Mouse (Mus musculus) C2C12 (cell line): ENCODE measurements around the gene Igf2r. TPM values are rescaled to one million over a fixed set of nuclear protein-coding genes. Genes with fewer than 3 reads are reported as not detected.

ENCODE experiments used
- H3K27me3 ChIP-seq: one replicate; pipeline ENCODE4 v1.6.1; 2011; ENCODE audit not compliant: control insufficient read depth, insufficient read depth, insufficient read length
- H3K36me3 ChIP-seq: one replicate; pipeline ENCODE4 v1.6.1; 2011; ENCODE audit not compliant: control insufficient read depth, insufficient read depth
- H3K4me3 ChIP-seq: one replicate; pipeline ENCODE4 v1.5.1; 2011; ENCODE audit warnings: mild to moderate bottlenecking, control low read depth; ENCODE audit not compliant: poor library complexity, insufficient read depth, severe bottlenecking
- H3K79me2 ChIP-seq: one replicate; pipeline ENCODE4 v1.6.1; 2011; ENCODE audit not compliant: control insufficient read depth, insufficient read depth
- H3K79me3 ChIP-seq: one replicate; pipeline ENCODE4 v1.6.1; 2011; ENCODE audit warnings: low read depth, control low read depth
- H3ac ChIP-seq: one replicate; pipeline ENCODE3; 2011; ENCODE audit warnings: low read depth; ENCODE audit not compliant: control insufficient read depth, insufficient read length
- CEBPB ChIP-seq: IDR thresholded peaks from one replicate; pipeline ENCODE4 v1.6.1; 2011; ENCODE audit warnings: low read depth, mild to moderate bottlenecking, control low read depth, moderate library complexity
- CTCF ChIP-seq: IDR thresholded peaks from one replicate; pipeline ENCODE4 v1.5.1; 2011; ENCODE audit not compliant: control insufficient read depth, insufficient read depth, insufficient read length
- FOSL1 ChIP-seq: IDR thresholded peaks from one replicate; pipeline ENCODE4 v1.8.0; 2011; ENCODE audit warnings: mild to moderate bottlenecking, low read length; ENCODE audit not compliant: poor library complexity, insufficient read depth, severe bottlenecking
- MAX ChIP-seq: IDR thresholded peaks from one replicate; pipeline ENCODE4 v1.6.1; 2011; ENCODE audit warnings: mild to moderate bottlenecking, control low read depth
- MYOD1 ChIP-seq: IDR thresholded peaks from one replicate; pipeline ENCODE4 v1.6.1; 2011; ENCODE audit warnings: low read depth; ENCODE audit not compliant: control insufficient read depth, insufficient read length
- MYOG ChIP-seq: IDR thresholded peaks from one replicate; pipeline ENCODE4 v1.6.1; 2011; ENCODE audit not compliant: control insufficient read depth, insufficient read length; ENCODE audit errors: extremely low read depth
- USF1 ChIP-seq: IDR thresholded peaks from one replicate; pipeline ENCODE4 v1.6.1; 2011; ENCODE audit warnings: low read depth, mild to moderate bottlenecking, control low read depth, moderate library complexity
- polyA plus RNA-seq: library from polyadenylated mRNA; unstranded; fragments of >200 nt; fragmentation: generic; extraction: Trizol; gene quantifications from one replicate; pipeline ENCODE4 v1.2.1, GENCODE M21; 2012; ENCODE audit warnings: missing spikeins

Igf2r gene
- polyA plus RNA-seq, 1 experiment: 2.3 TPM

DNA sequence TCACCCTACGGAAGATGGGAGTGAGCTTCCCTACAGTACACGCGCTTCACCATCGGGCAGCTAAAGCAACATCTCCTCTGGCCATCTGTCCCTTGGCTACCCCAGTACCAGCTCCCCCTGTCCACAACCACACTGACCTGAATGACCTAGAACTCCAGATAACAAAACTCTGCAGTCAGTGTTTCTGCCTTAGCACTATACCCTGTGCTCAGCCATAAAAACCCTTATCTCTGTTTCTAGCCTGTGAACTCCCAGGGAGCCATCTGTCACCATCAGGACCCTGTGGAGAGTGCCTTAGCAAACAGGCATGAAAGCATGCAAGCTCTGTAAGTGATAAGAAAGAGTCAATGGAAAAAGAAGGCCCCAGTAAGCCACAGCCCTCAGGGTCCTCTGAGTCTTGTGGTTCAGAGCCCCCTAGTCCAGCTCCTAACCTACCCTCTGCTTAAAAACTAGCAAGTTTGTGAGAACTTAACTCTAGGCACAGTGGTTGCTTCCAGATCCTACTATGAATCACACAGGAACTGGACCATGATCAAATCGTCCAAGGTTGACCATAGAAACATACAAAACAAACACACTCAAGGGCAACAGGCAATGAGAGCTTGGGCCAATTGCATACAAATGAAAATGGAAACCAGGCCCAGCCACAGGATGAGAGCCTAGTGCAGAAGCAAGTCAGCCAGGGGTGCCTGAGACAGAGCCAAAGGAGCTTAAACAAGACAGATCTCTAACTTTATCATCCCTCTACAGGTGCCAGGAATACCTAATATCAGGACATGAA is 45.3 kb downstream of the Igf2r start:
- no peak for TF ChIP-seq MYOG
- TF ChIP-seq FOSL1: no peak
- no peak for TF ChIP-seq MYOD1
- TF ChIP-seq USF1: no peak
- TF ChIP-seq CTCF: no peak
- no peak for TF ChIP-seq CEBPB
- no peak for TF ChIP-seq MAX
- H3K36me3 ChIP-seq: no peaks in the 10 kb centered on the region

GRCm38 (mm10) chr17:12722622-12723021 is 46.8 kb downstream of the Igf2r start:
- Histone ChIP-seq H3ac (no peak overlapping the region), H3K79me3 (no peaks in the 10 kb centered on the region), H3K27me3 (no peaks in the 10 kb centered on the region), H3K4me3 (no peak overlapping the region), H3K36me3 (no peaks in the 10 kb centered on the region), H3K79me2 (no peaks in the 10 kb centered on the region)
- no peak for TF ChIP-seq CTCF
- no peak for TF ChIP-seq FOSL1
- TF ChIP-seq MYOD1: no peak
- TF ChIP-seq MYOG: no peak
- TF ChIP-seq CEBPB: no peak
- TF ChIP-seq MAX: no peak
- no peak for TF ChIP-seq USF1

More for the DNA sequence above, 45.3 kb downstream of the Igf2r start:
- Histone ChIP-seq H3K27me3 (no peaks in the 10 kb centered on the region), H3K79me2 (no peaks in the 10 kb centered on the region), H3K79me3 (no peaks in the 10 kb centered on the region), H3ac (no peak overlapping the region), H3K4me3 (no peak overlapping the region)

- H3K4me3 ChIP-seq: no peak overlapping the region
- TF ChIP-seq USF1: no peak
- no peak for TF ChIP-seq MYOD1
- no peak for TF ChIP-seq FOSL1
- no peak for TF ChIP-seq MYOG
- no peak for TF ChIP-seq CTCF
- TF ChIP-seq CEBPB: no peak
- TF ChIP-seq MAX: no peak
- no peaks in the 10 kb centered on the region for H3K79me3 ChIP-seq
- no peaks in the 10 kb centered on the region for H3K36me3 ChIP-seq
- H3ac ChIP-seq: no peak overlapping the region
- H3K27me3 ChIP-seq: no peaks in the 10 kb centered on the region
- H3K79me2 ChIP-seq: no peaks in the 10 kb centered on the region
Observed at GRCm38 (mm10) chr17:12721118-12721886, 48.2 kb downstream of the Igf2r start.

DNA sequence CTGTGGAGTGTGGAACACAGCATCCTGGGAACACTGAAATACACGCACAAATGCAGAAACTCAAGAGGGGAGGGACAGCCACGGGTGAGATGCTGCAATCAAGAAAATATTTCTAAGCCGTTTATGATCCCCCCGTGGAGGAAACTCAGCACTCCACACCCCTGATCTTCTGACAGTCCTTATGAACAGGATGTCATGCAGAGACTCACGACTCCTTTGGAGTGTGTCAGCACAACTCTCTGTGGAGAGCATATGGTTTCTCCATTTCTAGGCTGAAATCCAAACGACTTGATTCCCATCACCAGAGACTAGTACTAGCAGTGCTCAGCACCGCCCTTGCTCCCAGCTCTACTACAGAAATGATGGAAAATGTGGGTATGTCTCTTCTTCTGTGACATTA is 51.2 kb downstream of the Igf2r start:
- no peak overlapping the region for H3ac ChIP-seq
- H3K27me3 ChIP-seq: no peaks in the 10 kb centered on the region
- TF ChIP-seq FOSL1 (no peak), CTCF (no peak), MYOD1 (no peak), USF1 (no peak), MAX (no peak), MYOG (no peak), CEBPB (no peak)
- no peaks in the 10 kb centered on the region for H3K36me3 ChIP-seq
- no peaks in the 10 kb centered on the region for H3K79me2 ChIP-seq
- no peaks in the 10 kb centered on the region for H3K79me3 ChIP-seq
- H3K4me3 ChIP-seq: no peak overlapping the region

GRCm38 (mm10) chr17:12717445-12717844 is 52.0 kb downstream of the Igf2r start:
- H3K79me2 ChIP-seq: no peaks in the 10 kb centered on the region
- H3K79me3 ChIP-seq: no peaks in the 10 kb centered on the region
- H3K4me3 ChIP-seq: no peak overlapping the region
- no peaks in the 10 kb centered on the region for H3K27me3 ChIP-seq
- no peak overlapping the region for H3ac ChIP-seq
- TF ChIP-seq MYOD1: no peak
- no peak for TF ChIP-seq CTCF
- no peak for TF ChIP-seq CEBPB
- no peaks in the 10 kb centered on the region for H3K36me3 ChIP-seq
